Mouse (Mus musculus): ENCODE data around the gene F930015N05Rik. TPM values are rescaled to one million over a fixed set of nuclear protein-coding genes. Genes with fewer than 3 reads are reported as not detected.

The F930015N05Rik gene
- total and polyA plus RNA-seq, 3 experiments, result not detected

DNA sequence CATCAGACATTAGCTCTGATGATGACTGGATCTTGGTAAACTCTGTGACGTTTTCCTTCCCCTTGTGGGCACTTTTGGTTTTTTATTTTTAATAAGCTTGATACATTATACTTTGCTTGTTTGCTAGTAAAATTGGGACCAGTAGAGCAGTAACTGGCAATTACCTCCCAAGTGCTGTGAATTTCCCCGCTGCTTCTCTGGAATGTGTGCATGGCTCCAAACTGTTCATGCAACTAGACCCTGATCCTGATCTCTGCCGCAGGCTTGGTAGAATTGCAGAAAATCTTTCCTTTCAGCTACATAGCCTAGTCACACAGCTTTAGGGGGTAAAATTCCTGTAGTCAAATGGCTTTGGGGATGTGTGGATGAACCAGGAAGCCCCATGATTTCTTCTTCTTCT lies 37.2 kb upstream of the F930015N05Rik start:
- Histone ChIP-seq H3K4me2 (ENCODE audit: insufficient read depth, low read depth, poor library complexity, severe bottlenecking) (no peak overlapping the region), H3K9ac (ENCODE audit: insufficient read depth, low read depth) (no peak overlapping the region), H3K9me3 (replicated peaks; ENCODE audit: low read length) (no peaks in the 10 kb centered on the region), H3K27me3 (replicated peaks) (no peaks in the 10 kb centered on the region), H3K36me3 (replicated peaks in 1 of 2; ENCODE audit: control insufficient read depth in 1 of 2, insufficient read depth in 1 of 2, low read length in 1 of 2) (no peaks in the 10 kb centered on the region), H3K4me1 (ENCODE audit: control insufficient read depth in 1 of 2, insufficient read depth in 2 of 2) (peaks cover 0 to 1% of the 10 kb centered on the region in 2 experiments; a peak in 2 of 4 replicates), H3K27ac (ENCODE audit: insufficient read depth, low read depth) (no peak overlapping the region), H3K4me3 (replicated peaks in 1 of 3; ENCODE audit: low read depth in 2 of 3, low read length in 2 of 3, poor library complexity in 1 of 3) (no peak overlapping the region), H3K79me2 (replicated peaks; ENCODE audit: control insufficient read depth, extremely low read depth, insufficient read depth, poor library complexity, severe bottlenecking) (no peaks in the 10 kb centered on the region)
- in situ Hi-C loops (cut with MboI; ENCODE audit: low pct_ligation_motif_present, low pct_unique_long_range_greater_than_20kb, low sequenced_read_pairs), result no loop called here
- dilution Hi-C loops (cut with MboI; ENCODE audit: extremely low pct_ligation_motif_present, extremely low pct_unique_long_range_greater_than_20kb, low sequenced_read_pairs), result no loop called here
- TF ChIP-seq RCOR1 (conservative IDR thresholded peaks at IDR 0.05; ENCODE audit: low read depth, low read length) (no peak), NELFE (IDR thresholded peaks at IDR 0.05; ENCODE audit: low read depth, low read length) (no peak), USF1 (IDR thresholded peaks at IDR 0.05; ENCODE audit: low read depth, low read length) (no peak), E2F4 (IDR thresholded peaks at IDR 0.05; ENCODE audit: insufficient replicate concordance, low read depth, low read length) (no peak), SIN3A (IDR thresholded peaks at IDR 0.05; ENCODE audit: low read length) (no peak), BHLHE40 (IDR thresholded peaks at IDR 0.05; ENCODE audit: low read depth, low read length) (no peak), ZC3H11A (IDR thresholded peaks at IDR 0.05; ENCODE audit: low read depth, low read length) (no peak), JUND (conservative IDR thresholded peaks at IDR 0.05; ENCODE audit: low read depth, low read length) (no peak), MAX (IDR thresholded peaks at IDR 0.05; ENCODE audit: low read length) (no peak), IRF4 (IDR thresholded peaks at IDR 0.05; ENCODE audit: low read depth, low read length) (no peak), ETS1 (conservative IDR thresholded peaks at IDR 0.05; ENCODE audit: low read depth, low read length) (no peak), ZMIZ1 (IDR thresholded peaks at IDR 0.05; ENCODE audit: low read depth, low read length) (no peak), POLR2A (IDR thresholded peaks at IDR 0.05; ENCODE audit: low read depth, low read length) (no peak), JUN (IDR thresholded peaks at IDR 0.05; ENCODE audit: insufficient read depth, low read depth, low read length) (no peak)
- no peak for DNase-seq (ENCODE audit: extremely low read depth)

DNA sequence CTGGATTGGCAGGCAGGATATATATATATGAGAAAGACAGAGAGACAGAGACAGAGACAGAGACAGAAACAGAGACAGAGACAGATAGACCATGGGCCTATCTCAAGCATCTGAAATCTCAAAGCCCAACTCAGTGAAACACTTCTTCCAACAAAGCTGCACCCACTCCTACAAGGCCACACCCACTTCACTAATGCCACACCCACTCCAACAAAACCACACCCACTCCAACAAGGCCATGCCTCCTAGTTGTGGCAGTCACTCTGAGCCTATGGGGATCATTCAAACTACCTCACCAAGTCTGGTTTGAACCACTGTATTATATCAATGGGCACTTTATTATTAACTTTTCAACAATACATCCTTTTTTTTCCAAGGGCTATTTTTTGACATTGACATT lies 34.2 kb upstream of the F930015N05Rik start:
- TF ChIP-seq SIN3A (IDR thresholded peaks at IDR 0.05; ENCODE audit: low read length), result no peak
- TF ChIP-seq MYC (IDR thresholded peaks at IDR 0.05; ENCODE audit: low read depth, low read length), result no peak
- TF ChIP-seq MEF2A (IDR thresholded peaks at IDR 0.05; ENCODE audit: borderline replicate concordance, low read depth, low read length), result no peak
- no peak for TF ChIP-seq NELFE (IDR thresholded peaks at IDR 0.05; ENCODE audit: low read depth, low read length)
- TF ChIP-seq ZKSCAN1 (IDR thresholded peaks at IDR 0.05; ENCODE audit: borderline replicate concordance, low read depth, low read length), result no peak
- no peak for TF ChIP-seq RAD21 (IDR thresholded peaks at IDR 0.05; ENCODE audit: low read depth, low read length)
- TF ChIP-seq PAX5 (IDR thresholded peaks at IDR 0.05; ENCODE audit: low read length), result no peak
- no peak for TF ChIP-seq NRF1 (IDR thresholded peaks at IDR 0.05; ENCODE audit: low read depth, low read length)
- TF ChIP-seq MAZ (IDR thresholded peaks at IDR 0.05; ENCODE audit: low read depth, low read length), result no peak
- no peak for TF ChIP-seq ZMIZ1 (IDR thresholded peaks at IDR 0.05; ENCODE audit: low read depth, low read length)
- dilution Hi-C loops (cut with MboI; ENCODE audit: extremely low pct_ligation_motif_present, extremely low pct_unique_long_range_greater_than_20kb, low sequenced_read_pairs) (no loop called here), in situ Hi-C loops (cut with MboI; ENCODE audit: low pct_ligation_motif_present, low pct_unique_long_range_greater_than_20kb, low sequenced_read_pairs) (no loop called here)
- Histone ChIP-seq H3K4me1 (ENCODE audit: control insufficient read depth in 1 of 2, insufficient read depth in 2 of 2) (peaks cover 0 to 2% of the 10 kb centered on the region in 2 experiments; a peak in 2 of 4 replicates), H3K4me2 (ENCODE audit: insufficient read depth, low read depth, poor library complexity, severe bottlenecking) (no peak overlapping the region), H3K9ac (ENCODE audit: insufficient read depth, low read depth) (no peak overlapping the region), H3K36me3 (replicated peaks in 1 of 2; ENCODE audit: control insufficient read depth in 1 of 2, insufficient read depth in 1 of 2, low read length in 1 of 2) (no peaks in the 10 kb centered on the region), H3K79me2 (replicated peaks; ENCODE audit: control insufficient read depth, extremely low read depth, insufficient read depth, poor library complexity, severe bottlenecking) (no peaks in the 10 kb centered on the region), H3K9me3 (replicated peaks; ENCODE audit: low read length) (no peaks in the 10 kb centered on the region), H3K27me3 (replicated peaks) (no peaks in the 10 kb centered on the region), H3K4me3 (replicated peaks in 1 of 3; ENCODE audit: low read depth in 2 of 3, low read length in 2 of 3, poor library complexity in 1 of 3) (no peak overlapping the region), H3K27ac (ENCODE audit: insufficient read depth, low read depth) (no peak overlapping the region)
- peak; percentile 40 for DNase-seq (ENCODE audit: extremely low read depth)

All from CH12.LX (cell line).